Mouse (Mus musculus) embryo, embryonic 9.5 days (tissue): ENCODE measurements around the gene Lrrc63.
"Not testable (repeated sequence)": the region's sequence is repeated elsewhere in the genome, so short reads cannot be mapped to it uniquely, and the experiment has no call there.

Experiments
- DNase-seq: peaks from one replicate; pipeline ENCODE4 v3.0.0-alpha.2; 2017; ENCODE audit errors: extremely low spot score

Gene Lrrc63

DNA sequence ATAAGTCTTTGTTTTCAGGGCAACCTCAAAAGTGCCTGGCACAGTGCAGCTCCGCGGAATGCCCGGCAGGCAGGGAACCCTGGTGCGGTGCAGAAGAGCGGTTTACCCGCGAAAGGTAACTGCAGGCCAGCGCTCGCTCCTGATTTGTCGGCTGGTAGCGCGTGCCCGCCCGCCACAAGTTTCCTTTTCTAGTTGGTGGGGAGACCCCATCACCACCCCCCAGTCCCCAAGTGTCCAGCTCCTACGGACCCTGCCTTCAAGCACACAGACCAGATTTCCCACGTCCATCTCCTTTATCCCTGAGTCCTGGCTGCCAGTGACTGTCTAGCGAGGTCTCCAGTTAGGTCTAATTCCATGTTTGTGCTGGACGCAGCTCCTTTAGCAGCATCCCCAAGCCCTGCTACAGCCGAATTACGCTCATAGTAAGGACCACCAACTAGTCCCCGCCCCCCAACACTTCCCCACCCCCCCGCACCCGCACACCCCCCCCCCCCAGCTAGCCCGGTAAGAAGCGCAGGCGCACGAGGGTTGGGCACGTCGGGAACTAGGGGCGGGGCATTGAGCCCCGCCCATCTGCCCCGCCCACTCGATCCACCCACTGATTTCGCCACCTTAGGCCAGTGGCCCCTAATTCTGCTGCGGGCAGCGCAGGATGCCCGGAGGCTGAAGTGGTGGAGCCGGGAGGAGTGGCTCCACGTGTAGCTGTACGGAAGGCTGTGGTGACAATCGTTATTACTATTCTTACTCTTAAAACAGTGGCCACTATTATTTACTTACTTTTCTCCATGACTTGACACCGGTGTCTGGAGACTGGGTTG, at the start of gene Lrrc63, which contains the start of gene Lcp1:
Gene Lrrc63 (minus strand): TSS at position 381 of the 818 bp plus-strand sequence.
Gene Lcp1 (plus strand): TSS at position 601 of the 818 bp plus-strand sequence.
- DNase-seq, result peak; percentile 88

DNA sequence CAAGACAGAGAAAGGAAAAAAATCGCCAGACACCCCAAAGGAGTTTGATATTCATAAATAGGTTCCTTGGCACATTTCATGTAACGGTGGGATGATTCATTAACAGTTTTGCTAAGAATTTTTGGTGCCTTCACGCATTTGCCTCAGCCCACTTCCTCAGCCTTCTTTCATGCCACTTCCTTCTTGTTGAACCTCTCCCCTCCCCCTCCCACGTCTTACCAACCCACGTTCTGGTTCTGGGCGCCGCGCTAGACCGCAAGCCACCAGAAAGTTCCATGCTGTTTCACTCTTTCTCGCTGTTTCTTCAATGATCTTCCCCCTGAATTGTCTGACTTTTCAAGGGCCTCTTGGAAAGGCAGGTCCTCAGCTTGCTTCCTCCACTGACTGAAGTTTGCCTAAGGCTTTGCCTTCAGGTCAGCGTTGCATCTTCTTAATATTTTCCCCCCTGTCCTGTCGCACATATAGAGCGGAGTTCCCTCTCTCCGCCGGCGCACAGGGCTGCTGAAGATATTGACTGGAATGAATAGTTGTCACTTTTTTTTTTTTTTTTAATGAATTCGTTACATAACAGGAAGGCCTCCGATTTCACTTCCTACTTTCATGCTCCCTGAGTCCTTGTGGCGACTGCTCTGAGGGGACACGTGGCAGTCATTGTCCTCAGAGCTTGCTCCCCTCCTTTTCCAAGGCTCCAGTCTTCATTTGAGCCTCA, 48.7 kb upstream of the Lrrc63 start:
- DNase-seq, result no peak

- DNase-seq, result no peak
Observed at GRCm38 (mm10) chr14:75178801-75179211, 48.1 kb upstream of the Lrrc63 start.

- DNase-seq, result no peak
Observed at GRCm38 (mm10) chr14:75178384-75178793, 47.7 kb upstream of the Lrrc63 start.

- DNase-seq, result no peak
Observed at GRCm38 (mm10) chr14:75177400-75177799, 46.7 kb upstream of the Lrrc63 start.

DNA sequence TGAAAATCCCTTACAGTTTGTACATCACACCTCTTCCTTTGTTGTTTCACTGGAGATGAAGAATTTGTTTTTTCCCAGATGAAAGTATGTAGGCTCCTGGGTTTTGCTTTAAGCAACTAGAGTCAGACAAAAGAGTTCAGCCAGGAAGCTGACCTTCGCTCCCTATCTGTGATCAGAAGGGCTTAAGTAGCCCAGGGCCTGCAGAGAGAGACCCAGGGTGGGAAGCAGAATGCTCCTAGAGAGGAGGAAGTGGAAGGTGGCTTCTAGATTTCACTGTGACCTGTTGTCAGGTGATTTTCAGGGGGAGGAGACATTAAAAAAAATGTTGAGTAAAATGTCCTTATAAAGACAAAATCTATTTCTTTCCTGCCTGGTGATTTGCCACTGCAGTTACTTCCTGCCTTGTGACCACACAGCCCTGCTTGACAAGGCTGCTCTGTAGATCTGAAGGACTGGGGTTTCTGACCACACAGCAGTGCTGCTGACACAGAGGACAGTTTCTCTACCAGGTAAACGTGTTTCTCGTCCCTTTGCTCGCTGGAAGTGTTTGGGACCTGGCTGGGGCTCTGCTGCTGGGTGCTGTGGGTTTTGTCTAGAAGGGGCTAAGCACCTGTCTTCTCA, 45.9 kb upstream of the Lrrc63 start:
- DNase-seq, result no peak

GRCm38 (mm10) chr14:75175781-75176180, 45.1 kb upstream of the Lrrc63 start:
- no peak for DNase-seq

GRCm38 (mm10) chr14:75174731-75175555, 44.3 kb upstream of the Lrrc63 start:
- DNase-seq, result no peak

DNA sequence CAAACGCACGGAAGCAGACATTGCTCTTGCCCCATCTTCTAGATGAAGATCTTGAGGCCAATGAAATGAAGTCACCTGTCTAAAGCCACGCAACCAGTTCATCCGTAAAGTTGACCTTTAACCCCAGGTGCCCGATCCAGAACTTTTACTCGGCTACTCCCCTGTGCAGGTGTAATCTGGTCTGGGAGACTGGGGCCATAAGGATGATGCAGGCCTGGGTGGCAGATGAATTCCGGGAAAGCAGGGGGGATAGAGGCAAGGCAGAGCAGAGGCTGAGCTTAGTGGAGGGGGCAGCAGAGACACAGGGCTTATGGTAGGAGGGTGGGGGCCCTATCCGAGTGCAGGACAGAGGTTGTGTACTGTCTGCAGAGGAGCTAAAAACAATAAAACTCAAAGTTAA, 43.6 kb upstream of the Lrrc63 start:
- no peak for DNase-seq

DNA sequence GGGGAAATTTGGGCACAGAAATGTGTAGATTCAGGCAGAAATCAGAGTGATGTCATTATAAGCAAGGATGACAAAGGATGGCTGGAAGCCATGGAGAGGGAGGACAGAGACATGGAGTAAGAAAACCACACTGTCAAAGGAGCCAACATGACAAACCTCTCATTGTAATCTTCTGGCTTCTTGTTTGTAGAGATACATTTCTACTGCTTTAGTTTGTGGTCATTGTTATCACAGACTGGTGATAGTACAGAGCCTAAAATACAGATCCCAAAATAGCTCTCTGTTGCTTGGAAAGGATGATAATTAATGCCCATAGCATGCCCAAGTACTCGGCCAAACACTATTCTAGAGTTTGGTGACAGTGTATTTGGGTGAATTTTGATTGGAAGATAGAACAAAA, 39.9 kb upstream of the Lrrc63 start:
- DNase-seq, result no peak

GRCm38 (mm10) chr14:75168501-75168900, 37.8 kb upstream of the Lrrc63 start:
- DNase-seq, result no peak

GRCm38 (mm10) chr14:75165574-75166131, 35.0 kb upstream of the Lrrc63 start:
- no peak for DNase-seq

GRCm38 (mm10) chr14:75164345-75164744, 33.7 kb upstream of the Lrrc63 start:
- no peak for DNase-seq

DNA sequence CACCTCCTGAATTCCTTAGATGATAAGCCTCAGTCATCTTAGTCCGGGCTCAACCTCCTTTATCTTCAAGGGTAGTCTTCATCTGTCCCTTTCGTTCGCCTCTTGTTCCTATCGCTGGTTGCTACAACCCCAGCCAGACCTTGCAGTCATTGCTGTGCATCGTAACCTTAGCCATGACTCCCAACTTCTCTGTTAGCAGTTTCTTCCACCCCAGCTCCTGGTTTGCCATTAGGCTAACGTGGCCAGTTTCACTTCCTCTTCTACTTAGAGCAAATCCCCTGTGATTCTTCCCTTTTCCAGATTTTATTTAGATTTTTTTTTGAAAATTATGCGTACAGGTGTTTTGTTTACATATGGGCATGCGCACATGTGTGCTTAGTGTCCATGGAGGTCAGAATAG, 33.2 kb upstream of the Lrrc63 start:
- no peak for DNase-seq

GRCm38 (mm10) chr14:75159375-75159774, 28.7 kb upstream of the Lrrc63 start:
- no peak for DNase-seq

- DNase-seq, result no peak
Observed at GRCm38 (mm10) chr14:75154481-75154880, 23.8 kb upstream of the Lrrc63 start.

DNA sequence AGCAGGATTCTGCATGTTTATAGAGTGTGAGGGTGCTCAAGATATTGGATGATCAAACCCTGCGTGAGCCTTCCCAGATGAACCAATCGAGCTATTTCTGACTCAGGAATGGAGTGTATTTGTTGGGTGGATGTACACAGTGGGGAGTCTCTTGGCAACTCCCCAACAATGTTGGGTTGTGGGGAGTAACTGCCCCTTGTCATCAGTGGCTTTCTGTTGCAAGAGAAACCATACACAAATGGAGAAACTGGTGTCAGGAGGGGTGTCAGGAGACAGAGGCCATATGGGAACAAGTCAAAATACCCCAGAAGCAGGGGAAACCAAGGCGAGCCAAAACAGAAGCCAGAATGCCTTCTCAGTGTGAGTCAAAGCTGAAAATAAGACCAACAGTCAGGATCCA, 20.5 kb upstream of the Lrrc63 start:
- no peak for DNase-seq

DNA sequence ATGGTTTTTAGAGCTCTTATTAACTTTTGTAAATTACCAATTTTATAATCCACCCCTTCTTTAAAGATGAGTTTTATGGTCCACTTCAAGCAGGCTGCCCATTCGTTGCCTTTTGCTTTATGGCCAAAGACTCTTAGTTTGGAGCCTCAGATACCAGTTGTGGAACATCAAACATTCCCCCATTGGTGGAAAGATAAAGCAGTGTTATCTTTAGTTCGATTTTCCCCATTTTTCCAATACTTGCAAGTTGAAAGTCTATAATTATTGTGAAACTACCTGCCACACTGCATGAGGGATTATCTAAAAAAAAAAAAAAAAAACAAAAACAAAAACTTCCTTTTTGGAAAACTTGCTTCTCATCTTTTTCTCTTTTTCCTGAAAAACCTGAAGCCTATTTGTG, 20.0 kb upstream of the Lrrc63 start:
- DNase-seq, result no peak

DNA sequence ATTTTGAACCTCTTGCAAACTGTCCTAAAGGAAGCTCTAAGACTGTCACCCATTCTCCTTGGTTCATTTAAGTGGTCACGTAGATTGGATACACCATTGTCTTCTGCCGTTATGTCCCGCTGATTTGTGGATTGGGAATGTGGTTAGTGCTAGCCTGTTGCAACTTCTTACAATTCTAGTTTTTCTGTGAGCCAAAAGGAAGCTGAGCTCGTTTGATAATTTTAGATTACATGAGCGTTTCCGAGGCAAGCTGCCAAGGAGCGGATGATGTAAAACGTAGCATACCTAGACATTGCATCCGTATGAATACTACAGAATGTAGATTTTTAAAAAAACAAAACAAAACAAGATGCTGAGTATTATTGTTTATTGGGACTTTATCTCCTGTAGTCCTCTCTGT, 17.5 kb upstream of the Lrrc63 start:
- DNase-seq, result no peak

DNA sequence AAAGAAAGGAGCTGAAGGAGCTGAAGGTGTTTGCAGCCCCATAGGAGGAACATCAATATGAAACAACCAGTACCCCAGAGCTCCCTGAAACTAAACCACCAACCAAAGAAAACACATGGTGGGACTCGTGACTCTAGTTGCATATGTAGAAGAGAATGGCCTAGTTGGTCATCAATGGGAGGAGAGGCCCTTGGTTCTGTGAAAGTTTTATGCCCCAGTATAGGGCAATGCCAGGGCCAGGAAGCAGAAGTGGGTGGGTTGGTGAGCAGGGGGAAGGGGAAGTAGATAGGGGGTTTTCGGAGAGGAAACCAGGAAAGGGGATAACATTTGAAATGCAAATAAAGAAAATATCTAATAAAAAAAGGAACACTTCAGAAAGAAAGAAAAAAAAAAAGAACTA, 17.0 kb upstream of the Lrrc63 start:
- DNase-seq, result not testable (repeated sequence)

- DNase-seq, result no peak
Observed at GRCm38 (mm10) chr14:75139225-75139624, 8.5 kb upstream of the Lrrc63 start.
